Mouse (Mus musculus): Measurements from ENCODE around the gene Srf. TPM values are rescaled to one million over a fixed set of nuclear protein-coding genes. Genes with fewer than 3 reads are reported as not detected.
A peak's percentile ranks its signal among the peaks of the same experiment; 100 is the strongest.

Srf gene
- polyA plus RNA-seq, 1 experiment from 2014 or later, result 3.7 TPM

GRCm38 (mm10) chr17:46551369-46551768 lies 4.6 kb downstream of the Srf start:
- Histone ChIP-seq H3K27me3 (ENCODE audit: control insufficient read depth, insufficient read depth, low read length) (no peaks in the 10 kb centered on the region), H3K9ac (ENCODE audit: low read length) (no peak overlapping the region), H3K4me3 (ENCODE audit: low read depth, low read length) (no peak overlapping the region), H3K27ac (replicated peaks) (no peak overlapping the region), H3K4me2 (replicated peaks; ENCODE audit: low read depth) (no peak overlapping the region), H3K4me1 (replicated peaks; ENCODE audit: control insufficient read depth, insufficient read depth) (peaks cover 9% of the 10 kb centered on the region; the same call in 1 of the 2 replicates), H3K9me3 (ENCODE audit: control insufficient read depth, low read length) (no peaks in the 10 kb centered on the region), H3K36me3 (ENCODE audit: control insufficient read depth, insufficient read depth, low read length) (peaks cover 23% of the 10 kb centered on the region)
- ATAC-seq (ENCODE audit: low FRiP score, low TSS enrichment) (no peak), DNase-seq (ENCODE audit: low spot score) (no peak)
- TF ChIP-seq EP300 (optimal IDR thresholded peaks at IDR 0.05) (no peak), CTCF (IDR thresholded peaks at IDR 0.05; ENCODE audit: low read depth) (no peak)
- WGBS, result 91% methylated on average over 6 of the region's 6 CpGs

DNA sequence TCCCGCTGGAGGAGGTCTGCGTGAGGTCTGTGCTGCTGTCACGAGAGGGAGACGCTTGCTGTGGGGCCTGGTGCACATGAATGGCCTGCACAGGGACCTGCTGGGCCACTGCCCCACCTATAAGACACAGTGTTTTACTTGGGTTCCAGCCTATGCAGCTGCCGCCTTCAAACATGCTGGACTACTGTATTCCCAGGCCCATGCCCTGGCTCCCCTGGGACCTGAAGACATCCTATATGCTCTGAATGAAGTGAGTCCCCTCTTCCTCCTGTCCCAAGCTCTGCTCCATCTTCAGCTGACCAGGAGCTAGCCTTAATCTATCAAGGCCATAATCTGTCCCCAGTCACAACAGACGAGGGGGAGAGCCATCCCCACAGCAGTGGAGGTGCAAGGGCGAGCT lies 5.1 kb downstream of the Srf start:
- WGBS, result 93% methylated on average over 7 of the region's 7 CpGs
- Histone ChIP-seq H3K27ac (replicated peaks) (no peak overlapping the region), H3K36me3 (ENCODE audit: control insufficient read depth, insufficient read depth, low read length) (peaks cover 23% of the 10 kb centered on the region)

GRCm38 (mm10) chr17:46549642-46550041 lies 6.3 kb downstream of the Srf start:
- Histone ChIP-seq H3K4me3 (ENCODE audit: low read depth, low read length) (no peak overlapping the region), H3K27me3 (ENCODE audit: control insufficient read depth, insufficient read depth, low read length) (no peaks in the 10 kb centered on the region), H3K4me2 (replicated peaks; ENCODE audit: low read depth) (no peak overlapping the region), H3K4me1 (replicated peaks; ENCODE audit: control insufficient read depth, insufficient read depth) (peaks cover 9% of the 10 kb centered on the region; the same call in 1 of the 2 replicates), H3K9ac (ENCODE audit: low read length) (no peak overlapping the region), H3K36me3 (ENCODE audit: control insufficient read depth, insufficient read depth, low read length) (peaks cover 23% of the 10 kb centered on the region), H3K27ac (replicated peaks) (no peak overlapping the region), H3K9me3 (ENCODE audit: control insufficient read depth, low read length) (no peaks in the 10 kb centered on the region)
- DNase-seq (ENCODE audit: low spot score) (no peak), ATAC-seq (ENCODE audit: low FRiP score, low TSS enrichment) (no peak)
- TF ChIP-seq EP300 (optimal IDR thresholded peaks at IDR 0.05) (no peak), CTCF (IDR thresholded peaks at IDR 0.05; ENCODE audit: low read depth) (no peak)
- WGBS, result 85% methylated on average over 9 of the region's 9 CpGs

More for the DNA sequence above, 5.1 kb downstream of the Srf start:
- Histone ChIP-seq H3K4me2 (replicated peaks; ENCODE audit: low read depth) (no peak overlapping the region), H3K9me3 (ENCODE audit: control insufficient read depth, low read length) (no peaks in the 10 kb centered on the region), H3K9ac (ENCODE audit: low read length) (no peak overlapping the region), H3K27me3 (ENCODE audit: control insufficient read depth, insufficient read depth, low read length) (no peaks in the 10 kb centered on the region), H3K4me1 (replicated peaks; ENCODE audit: control insufficient read depth, insufficient read depth) (peaks cover 9% of the 10 kb centered on the region; the same call in 1 of the 2 replicates), H3K4me3 (ENCODE audit: low read depth, low read length) (no peak overlapping the region)
- no peak for DNase-seq (ENCODE audit: low spot score)
- TF ChIP-seq CTCF (IDR thresholded peaks at IDR 0.05; ENCODE audit: low read depth) (no peak), EP300 (optimal IDR thresholded peaks at IDR 0.05) (no peak)
- no peak for ATAC-seq (ENCODE audit: low FRiP score, low TSS enrichment)

DNA sequence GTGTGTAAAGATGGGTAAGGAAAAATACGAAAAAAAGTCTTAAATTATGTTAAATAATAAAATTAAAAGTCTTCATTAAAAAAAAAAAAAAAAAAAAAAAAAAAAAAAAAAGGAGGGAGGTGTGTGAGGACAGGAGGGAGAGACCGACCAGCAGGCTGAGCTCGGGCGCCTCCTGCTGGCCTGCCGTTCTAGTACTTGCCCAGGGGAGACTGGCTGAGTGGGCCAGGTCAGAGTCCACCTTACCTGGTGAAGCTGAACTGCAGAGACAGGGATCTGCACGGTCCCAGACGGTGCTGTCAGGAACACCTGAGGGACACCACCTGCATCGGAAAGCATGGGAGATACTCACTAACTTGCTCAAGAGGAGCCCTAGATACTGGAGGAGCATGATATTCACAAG lies 6.8 kb downstream of the Srf start:
- peaks cover 23% of the 10 kb centered on the region for H3K36me3 ChIP-seq (ENCODE audit: control insufficient read depth, insufficient read depth, low read length)
- H3K9me3 ChIP-seq (ENCODE audit: control insufficient read depth, low read length), result no peaks in the 10 kb centered on the region
- no peak overlapping the region for H3K27ac ChIP-seq (replicated peaks)
- H3K4me2 ChIP-seq (replicated peaks; ENCODE audit: low read depth), result no peak overlapping the region
- DNase-seq (ENCODE audit: low spot score) (peak; percentile 85), ATAC-seq (ENCODE audit: low FRiP score, low TSS enrichment) (no peak)
- no peaks in the 10 kb centered on the region for H3K27me3 ChIP-seq (ENCODE audit: control insufficient read depth, insufficient read depth, low read length)
- WGBS, result 24% methylated on average over 8 of the region's 8 CpGs
- TF ChIP-seq CTCF (IDR thresholded peaks at IDR 0.05; ENCODE audit: low read depth), result peak; percentile 79
- no peak for TF ChIP-seq EP300 (optimal IDR thresholded peaks at IDR 0.05)
- H3K4me3 ChIP-seq (ENCODE audit: low read depth, low read length), result no peak overlapping the region
- H3K4me1 ChIP-seq (replicated peaks; ENCODE audit: control insufficient read depth, insufficient read depth), result peaks cover 9% of the 10 kb centered on the region; the same call in 1 of the 2 replicates
- no peak overlapping the region for H3K9ac ChIP-seq (ENCODE audit: low read length)

DNA sequence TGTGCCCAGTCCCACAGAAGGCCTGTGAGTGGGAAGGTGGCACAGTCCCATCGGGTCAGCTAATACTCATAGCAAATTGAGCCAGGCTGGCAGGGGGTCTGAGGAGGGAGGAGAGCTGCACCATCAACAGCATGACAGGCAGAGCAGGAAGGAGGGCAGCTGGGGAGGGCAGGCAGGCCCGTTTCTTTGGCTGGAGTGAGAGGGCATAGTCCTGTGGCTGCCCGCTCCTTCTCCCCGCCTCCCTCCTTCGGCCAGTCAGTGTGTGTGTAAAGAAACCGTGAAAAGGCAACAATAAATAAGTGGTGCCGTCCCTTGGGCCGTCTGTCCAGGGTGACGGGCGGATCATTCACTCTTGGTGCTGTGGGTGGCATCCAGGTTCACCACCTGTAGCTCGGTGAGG lies 7.2 kb downstream of the Srf start:
- no peak overlapping the region for H3K4me2 ChIP-seq (replicated peaks; ENCODE audit: low read depth)
- ATAC-seq (ENCODE audit: low FRiP score, low TSS enrichment), result no peak
- peaks cover 9% of the 10 kb centered on the region; the same call in 1 of the 2 replicates for H3K4me1 ChIP-seq (replicated peaks; ENCODE audit: control insufficient read depth, insufficient read depth)
- H3K9me3 ChIP-seq (ENCODE audit: control insufficient read depth, low read length), result no peaks in the 10 kb centered on the region
- H3K27ac ChIP-seq (replicated peaks), result no peak overlapping the region
- WGBS, result 68% methylated on average over 11 of the region's 11 CpGs
- TF ChIP-seq EP300 (optimal IDR thresholded peaks at IDR 0.05) (no peak), CTCF (IDR thresholded peaks at IDR 0.05; ENCODE audit: low read depth) (no peak)
- no peak overlapping the region for H3K4me3 ChIP-seq (ENCODE audit: low read depth, low read length)
- no peak for DNase-seq (ENCODE audit: low spot score)
- H3K27me3 ChIP-seq (ENCODE audit: control insufficient read depth, insufficient read depth, low read length), result no peaks in the 10 kb centered on the region
- peaks cover 23% of the 10 kb centered on the region for H3K36me3 ChIP-seq (ENCODE audit: control insufficient read depth, insufficient read depth, low read length)
- H3K9ac ChIP-seq (ENCODE audit: low read length), result no peak overlapping the region

GRCm38 (mm10) chr17:46547923-46548322 lies 8.1 kb downstream of the Srf start:
- TF ChIP-seq CTCF (IDR thresholded peaks at IDR 0.05; ENCODE audit: low read depth), result no peak
- no peak for TF ChIP-seq EP300 (optimal IDR thresholded peaks at IDR 0.05)
- Histone ChIP-seq H3K9ac (ENCODE audit: low read length) (no peak overlapping the region), H3K36me3 (ENCODE audit: control insufficient read depth, insufficient read depth, low read length) (peaks cover 23% of the 10 kb centered on the region), H3K4me2 (replicated peaks; ENCODE audit: low read depth) (no peak overlapping the region), H3K4me3 (ENCODE audit: low read depth, low read length) (no peak overlapping the region), H3K4me1 (replicated peaks; ENCODE audit: control insufficient read depth, insufficient read depth) (0 out of 2 replicates have a peak, but pooled peaks cover 4% of the 10 kb centered on the region), H3K27me3 (ENCODE audit: control insufficient read depth, insufficient read depth, low read length) (no peaks in the 10 kb centered on the region), H3K9me3 (ENCODE audit: control insufficient read depth, low read length) (no peaks in the 10 kb centered on the region), H3K27ac (replicated peaks) (no peak overlapping the region)
- ATAC-seq (ENCODE audit: low FRiP score, low TSS enrichment) (no peak), DNase-seq (ENCODE audit: low spot score) (no peak)
- 41% methylated on average over 3 of the region's 3 CpGs for WGBS

All from stomach, postnatal 0 days (tissue).